Mouse (Mus musculus) embryo, embryonic 10 days (tissue): ENCODE measurements around the gene Alg12.

Experiments used
- DNase-seq: peaks from one replicate; pipeline ENCODE4 v3.0.0-alpha.2; 2015; ENCODE audit warnings: low spot score

Gene Alg12

GRCm38 (mm10) chr15:88854969-88855830 is 36.1 kb upstream of the Alg12 start:
- DNase-seq: no peak

DNA sequence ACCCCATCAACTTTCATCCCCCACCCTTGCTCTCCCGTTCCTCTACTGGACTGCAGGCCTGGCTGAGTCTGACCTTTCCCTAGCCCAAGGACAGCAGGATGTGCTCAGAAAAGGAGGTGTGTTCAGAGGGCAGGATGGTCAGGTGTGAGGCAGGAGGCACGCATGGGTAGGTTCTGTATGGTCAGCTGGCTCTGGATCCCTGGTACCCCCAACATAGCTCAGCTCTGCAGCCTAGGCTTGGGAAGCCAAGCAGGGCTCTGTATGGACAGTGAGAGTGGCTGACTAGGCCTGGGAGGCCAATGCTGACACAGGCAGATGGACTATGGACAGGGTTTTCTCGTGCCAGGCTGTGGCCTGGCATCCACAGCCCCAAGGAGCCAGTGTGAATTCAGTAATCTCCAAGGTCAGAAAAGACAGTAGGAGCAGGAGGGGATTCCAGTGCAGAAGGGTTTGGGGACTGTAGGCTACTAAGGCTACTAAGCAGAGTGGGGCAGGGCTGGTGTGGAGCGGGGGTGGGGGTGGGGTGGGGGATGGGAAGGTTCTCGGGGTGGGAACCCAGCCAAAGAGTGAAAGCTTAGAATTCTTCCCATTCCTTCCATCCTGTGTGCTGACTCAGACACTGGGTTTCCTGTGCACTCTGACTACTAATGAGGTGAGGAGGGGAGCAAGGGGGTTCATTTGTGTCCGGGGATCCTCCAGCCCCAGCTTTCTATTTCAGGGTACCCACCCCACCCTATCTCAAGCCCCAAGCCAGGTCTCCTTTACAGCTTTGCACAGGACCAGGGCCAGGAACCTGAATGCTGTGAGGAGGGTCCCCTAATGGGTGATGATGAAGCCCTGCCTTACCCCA is 35.2 kb upstream of the Alg12 start:
- DNase-seq: no peak

DNA sequence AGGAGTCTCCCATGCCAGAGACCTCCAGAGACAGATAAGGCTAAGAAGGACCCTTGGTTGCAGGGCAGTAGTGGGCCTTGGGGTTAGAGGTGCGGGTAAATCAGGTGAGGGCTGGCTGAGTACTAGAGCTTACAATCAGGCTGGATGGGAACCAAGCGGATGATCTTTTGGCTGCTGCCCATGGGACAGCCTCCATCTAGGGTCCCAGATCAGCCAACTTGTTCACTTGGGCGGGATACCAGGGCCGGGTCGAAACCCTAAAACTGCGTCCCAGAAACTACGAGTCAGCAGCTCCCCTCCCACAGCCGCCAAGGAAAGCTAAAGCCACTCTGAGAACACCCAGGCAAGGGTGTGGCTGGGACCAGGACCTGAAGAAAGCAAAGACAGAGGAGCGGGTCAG is 34.0 kb upstream of the Alg12 start:
- no peak for DNase-seq

- no peak for DNase-seq
Measured at GRCm38 (mm10) chr15:88851507-88852149, 32.5 kb upstream of the Alg12 start.

DNA sequence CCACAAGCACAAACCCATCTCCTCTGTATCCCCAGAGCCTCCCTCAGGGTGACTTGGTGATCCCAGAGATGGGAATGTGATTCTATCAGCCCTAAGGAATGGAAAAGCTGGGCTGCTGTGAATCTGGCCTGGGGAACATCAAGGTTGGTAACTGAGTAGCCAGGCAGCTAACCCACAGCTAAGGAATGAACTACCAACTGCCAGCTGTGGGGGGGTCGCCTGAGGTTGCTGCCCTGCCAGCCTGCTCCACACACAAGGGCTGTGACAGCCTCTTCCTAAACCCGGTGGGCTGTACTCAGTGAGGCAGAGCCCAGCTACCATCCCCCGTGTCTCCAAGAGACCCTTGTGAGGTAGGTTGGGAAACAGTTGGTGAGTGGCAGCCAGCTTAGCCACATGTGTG is 32.0 kb upstream of the Alg12 start:
- no peak for DNase-seq

GRCm38 (mm10) chr15:88850146-88850826 is 31.2 kb upstream of the Alg12 start:
- no peak for DNase-seq

DNA sequence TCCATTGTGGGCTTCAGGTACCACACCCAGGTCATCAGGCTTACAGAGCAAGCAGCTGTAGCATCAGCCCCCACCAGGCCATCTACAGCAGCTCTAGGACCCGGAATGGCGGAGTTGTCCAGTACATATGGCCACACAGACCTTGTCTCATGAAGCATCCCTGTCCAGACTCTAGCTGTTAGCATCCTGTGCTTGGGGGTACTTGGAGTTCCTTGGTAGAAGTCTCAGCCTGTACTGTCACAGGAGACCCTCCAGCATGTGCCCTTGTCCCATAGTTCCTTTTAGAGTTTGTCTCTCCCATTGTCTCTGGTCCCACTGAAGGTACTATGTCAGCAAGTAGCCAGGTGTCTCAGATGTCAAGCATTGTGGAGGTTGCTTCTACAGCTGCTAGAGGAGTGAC is 30.5 kb upstream of the Alg12 start:
- DNase-seq: no peak

DNA sequence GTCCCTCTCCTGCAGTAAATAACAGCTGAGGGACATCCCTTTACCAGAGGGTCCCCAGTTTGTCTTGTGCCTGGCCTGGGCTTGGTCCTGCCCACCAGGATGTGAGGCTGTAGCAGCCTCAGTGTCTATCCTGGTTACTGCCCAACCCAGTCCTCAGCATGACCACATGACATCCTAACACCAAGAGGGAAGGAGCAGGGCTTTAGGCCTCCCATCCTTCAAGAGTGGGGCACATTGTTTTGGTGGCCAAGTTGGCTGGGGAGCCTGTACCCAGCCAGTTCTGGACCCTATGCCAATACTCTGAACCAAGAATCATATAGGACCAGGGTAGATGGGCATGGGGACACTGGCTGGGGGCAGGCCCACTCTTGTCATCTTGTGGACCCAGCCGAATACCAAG is 29.5 kb upstream of the Alg12 start:
- DNase-seq: no peak

DNA sequence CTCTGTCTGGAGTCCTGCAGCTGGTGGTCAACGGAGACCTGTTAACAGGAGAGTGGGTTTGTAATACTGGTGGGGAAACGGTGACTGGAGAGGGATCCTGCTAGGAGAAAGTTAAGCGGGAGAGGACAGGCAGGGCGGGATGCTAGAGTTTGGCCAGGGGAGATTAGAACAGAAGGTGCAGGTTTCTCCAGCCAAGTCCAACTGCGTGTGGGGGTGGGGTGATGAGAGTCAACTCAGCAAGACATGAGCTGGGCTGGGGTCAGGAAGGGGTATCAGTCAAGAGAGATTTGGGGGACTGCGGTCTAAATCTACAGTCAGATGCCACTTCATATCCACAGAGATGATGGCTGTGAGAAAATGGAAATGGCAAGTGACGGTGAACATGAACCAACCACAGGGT is 25.8 kb upstream of the Alg12 start:
- no peak for DNase-seq

DNA sequence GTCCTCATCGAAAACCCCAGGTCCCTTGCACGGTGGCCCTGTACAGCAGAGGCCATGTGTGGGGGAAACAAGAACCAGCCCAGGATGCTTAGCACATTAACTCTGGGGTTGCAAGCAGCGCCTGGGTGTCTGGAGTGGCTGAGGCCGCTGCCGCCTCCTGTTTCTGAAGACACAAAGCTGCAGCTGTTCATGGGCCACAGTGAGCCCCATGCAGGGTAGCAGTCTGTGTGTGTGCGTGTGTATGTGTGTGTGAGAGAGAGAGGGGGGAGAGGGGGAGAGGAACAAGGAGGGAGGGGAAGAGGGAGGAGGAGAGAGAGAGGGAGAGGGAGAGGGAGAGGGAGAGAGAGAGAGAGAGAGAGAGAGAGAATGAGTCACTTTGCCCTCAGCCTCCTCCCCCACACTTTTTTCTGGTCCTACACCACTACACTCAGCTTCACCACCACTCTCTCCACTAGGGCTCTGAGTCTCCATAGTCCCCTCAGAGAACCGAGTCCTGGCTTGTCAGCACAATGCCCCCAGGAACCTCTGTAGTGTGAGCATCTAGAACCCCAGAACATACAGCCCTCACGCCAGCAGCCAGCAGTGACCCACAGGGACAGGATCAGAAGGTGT is 24.5 kb upstream of the Alg12 start:
- DNase-seq: no peak

DNA sequence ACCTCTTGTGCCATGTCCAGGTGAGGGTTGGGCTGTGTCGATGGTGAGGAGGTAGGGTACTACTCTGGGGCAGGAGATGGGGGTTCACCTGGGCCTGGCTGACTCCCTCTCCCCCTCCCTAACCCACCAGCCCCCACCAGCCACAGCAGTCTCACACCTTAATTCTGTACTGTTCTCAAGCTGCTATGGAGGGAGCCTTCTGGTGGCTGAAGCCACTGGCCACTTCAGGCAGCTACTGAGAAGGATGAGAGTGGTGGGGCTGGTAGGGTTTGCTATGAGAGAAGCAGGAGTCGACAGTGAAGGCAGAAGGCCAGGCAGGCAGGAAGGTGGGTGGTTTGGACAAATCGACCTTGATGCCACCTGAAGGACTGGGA is 23.2 kb upstream of the Alg12 start:
- DNase-seq: no peak

DNA sequence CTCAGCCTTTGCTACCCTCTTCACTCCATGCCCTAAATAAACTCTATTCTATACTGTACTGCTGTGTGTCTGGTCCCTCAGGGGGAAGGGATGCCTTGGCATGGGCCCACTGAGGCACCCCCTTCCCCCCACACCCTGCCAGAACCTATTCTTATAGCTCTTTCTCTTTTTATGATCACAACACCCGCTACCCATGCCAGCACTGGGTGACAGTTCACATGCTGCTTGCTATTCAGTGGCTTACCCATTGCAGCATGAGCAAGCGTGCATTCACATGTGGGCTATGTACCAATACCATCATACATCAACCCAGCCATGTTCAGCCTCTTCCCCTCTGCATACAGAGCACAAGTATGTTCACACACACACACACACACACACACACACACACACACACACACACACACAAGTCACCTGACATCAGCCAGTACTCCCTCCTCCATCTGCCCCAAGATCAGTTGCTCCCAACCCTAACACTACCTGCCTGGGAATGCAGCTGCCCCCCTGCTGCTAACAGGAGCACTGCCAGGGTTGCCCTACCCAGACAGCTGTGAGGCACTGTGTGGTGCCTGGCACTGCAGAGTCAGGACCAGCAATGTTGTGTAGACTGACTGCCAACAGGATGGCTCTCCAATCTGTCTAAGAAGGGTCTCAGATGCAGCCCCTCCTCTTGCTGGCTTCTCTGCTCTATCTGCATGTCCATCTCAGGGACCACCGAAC is 22.6 kb upstream of the Alg12 start:
- DNase-seq: no peak

- no peak for DNase-seq
Measured at GRCm38 (mm10) chr15:88841160-88841559, 22.0 kb upstream of the Alg12 start.

DNA sequence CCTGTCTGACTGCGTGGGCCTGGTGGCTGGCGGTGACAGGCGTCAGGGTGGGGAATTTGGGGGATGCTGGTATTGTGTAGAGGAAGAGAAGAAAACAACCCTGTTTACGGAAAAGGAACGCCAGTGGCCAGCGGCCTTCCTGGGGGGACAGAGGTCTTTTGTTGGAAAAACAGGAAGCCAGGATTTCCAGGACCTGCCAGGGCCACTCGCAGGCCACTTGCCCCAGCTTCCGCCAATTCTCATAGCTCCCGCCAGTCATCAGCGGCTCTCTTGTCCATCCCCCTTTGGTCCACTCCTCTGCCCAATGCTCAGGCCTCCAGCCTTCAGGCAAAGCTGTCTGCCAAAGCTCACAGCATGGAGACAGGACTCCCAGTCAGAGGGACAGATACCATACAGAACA is 21.0 kb upstream of the Alg12 start:
- DNase-seq: peak; percentile 40

- DNase-seq: peak; percentile 57
Measured at GRCm38 (mm10) chr15:88839271-88839670, 20.2 kb upstream of the Alg12 start.

GRCm38 (mm10) chr15:88837977-88838376 is 18.9 kb upstream of the Alg12 start:
- peak; percentile 42 for DNase-seq

GRCm38 (mm10) chr15:88837199-88837932 is 18.2 kb upstream of the Alg12 start:
- peak; percentile 84 for DNase-seq

- no peak for DNase-seq
Measured at GRCm38 (mm10) chr15:88836571-88836970, 17.5 kb upstream of the Alg12 start.

DNA sequence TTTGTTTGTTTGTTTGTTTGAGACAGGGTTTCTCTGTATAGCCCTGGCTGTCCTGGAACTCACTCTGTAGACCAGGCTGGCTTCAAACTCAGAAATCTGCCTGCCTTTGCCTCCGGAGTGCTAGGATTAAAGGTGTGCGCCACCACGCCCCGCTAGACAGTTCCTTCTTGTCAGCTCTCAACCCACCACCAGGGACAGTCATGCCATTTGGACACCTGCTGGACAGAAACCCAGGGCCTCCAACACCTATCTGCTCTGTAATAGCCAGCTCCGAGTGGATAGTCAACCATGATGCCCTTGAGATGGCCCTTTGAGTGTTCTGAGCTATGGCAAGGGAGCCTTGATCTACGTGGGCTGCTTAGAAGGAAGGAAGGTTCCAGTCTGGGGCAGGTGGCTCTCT is 16.9 kb upstream of the Alg12 start:
- DNase-seq: no peak

DNA sequence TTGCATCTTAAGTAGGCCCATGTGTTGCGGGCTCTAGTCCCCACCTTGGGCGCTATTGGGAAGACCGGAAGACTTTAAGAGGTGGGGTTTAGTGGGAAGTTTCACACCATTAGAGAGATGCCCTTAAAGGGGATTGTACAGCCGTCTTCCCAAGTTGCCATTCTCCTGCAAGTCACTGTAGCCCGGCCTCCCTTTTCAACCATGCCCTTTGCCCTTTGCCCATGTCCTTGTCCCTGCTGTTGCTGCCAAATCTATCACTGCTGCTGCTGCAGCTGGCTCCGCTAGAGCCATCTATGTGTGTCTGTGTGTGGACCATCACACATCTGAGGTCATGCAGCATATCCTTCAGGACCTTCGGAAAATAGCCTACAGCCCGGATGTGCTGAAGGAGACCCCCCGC is 13.4 kb upstream of the Alg12 start:
- DNase-seq: no peak
